Mouse (Mus musculus): Measurements from ENCODE around the gene Olfr1122. TPM values are rescaled to one million over a fixed set of nuclear protein-coding genes. Genes with fewer than 3 reads are reported as not detected.
"Not testable (repeated sequence)": the region's sequence is repeated elsewhere in the genome, so short reads cannot be mapped to it uniquely, and the experiment has no call there.

Olfr1122 gene
- total RNA-seq (2021): not detected
- long read RNA-seq, experiment 1: 0 reads
- long read RNA-seq, experiment 2: 0 reads

DNA sequence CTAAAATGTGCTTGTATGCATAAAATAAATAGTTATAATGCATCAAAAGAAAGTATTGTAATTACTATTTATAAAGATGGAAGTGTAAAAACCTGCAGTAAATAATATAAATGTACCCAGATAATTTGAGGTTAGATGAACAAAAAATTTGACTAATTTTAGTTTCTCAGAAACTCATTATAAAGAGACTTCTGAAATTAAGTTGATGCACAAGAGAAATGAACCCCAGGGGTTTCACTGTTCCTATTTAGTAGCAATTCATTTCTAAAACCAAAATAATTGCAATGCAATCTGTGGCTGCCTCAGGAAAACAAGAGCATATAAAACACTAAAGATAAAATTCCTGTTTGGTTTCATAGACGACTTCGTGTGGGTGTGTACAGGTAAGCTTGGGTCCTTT, at the start of gene Olfr1122:
TSS of gene Olfr1122 (plus strand) at position 301 of the 400 bp plus-strand sequence.
- DNase-seq (ENCODE audit: low spot score in 2 of 2): no peak

DNA sequence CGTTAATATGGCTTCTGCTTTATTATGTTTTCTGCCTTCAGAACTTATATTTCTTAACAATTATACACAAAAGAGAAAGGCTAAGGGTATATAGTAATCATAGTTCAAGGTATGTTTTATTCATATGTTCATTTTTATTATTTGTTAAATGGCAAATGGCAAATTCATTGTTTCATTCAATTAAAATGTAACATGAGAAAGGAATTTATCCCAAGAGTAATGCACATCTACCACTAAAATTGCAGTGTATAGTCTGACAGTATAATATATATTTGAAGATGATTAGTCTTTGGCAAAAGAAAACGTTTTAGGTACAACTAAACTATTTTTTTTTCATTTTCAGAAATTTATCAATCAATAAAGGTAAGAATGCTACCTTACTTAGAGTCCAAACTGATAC, 31.1 kb upstream of the Olfr1122 start, which contains the start of gene Olfr1120:
TSS of gene Olfr1120 (plus strand) at position 301 of the 400 bp plus-strand sequence.
- no peak for DNase-seq (ENCODE audit: low spot score in 2 of 2)

- not testable (repeated sequence) for DNase-seq (ENCODE audit: low spot score in 2 of 2)
These were observed 25.5 kb upstream of the Olfr1122 start for GRCm38 (mm10) chr2:87360121-87360520.

DNA sequence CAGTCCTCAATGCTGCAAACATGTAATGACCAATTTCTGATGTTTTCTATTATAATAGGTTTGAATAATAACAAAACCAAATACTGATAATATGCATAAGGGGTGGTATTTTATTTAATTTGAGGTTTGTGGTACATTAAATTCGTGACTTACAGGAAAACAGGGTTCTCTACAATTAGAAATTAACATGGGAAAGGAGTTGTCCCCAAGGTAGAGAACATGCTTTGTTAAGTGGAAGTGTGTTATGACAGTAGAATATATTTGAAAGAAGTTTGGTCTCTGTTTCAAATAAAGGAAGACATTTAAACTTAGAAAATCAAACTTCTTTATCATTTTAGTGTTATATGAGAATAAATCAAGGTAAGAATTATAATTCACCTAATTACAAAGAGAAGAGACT, 16.1 kb upstream of the Olfr1122 start, which contains the start of gene Olfr1121:
TSS of gene Olfr1121 (plus strand) at position 301 of the 400 bp plus-strand sequence.
- no peak for DNase-seq (ENCODE audit: low spot score in 2 of 2)

- no peak for DNase-seq (ENCODE audit: low spot score in 2 of 2)
These were observed 13.9 kb upstream of the Olfr1122 start for GRCm38 (mm10) chr2:87371726-87372125.

DNA sequence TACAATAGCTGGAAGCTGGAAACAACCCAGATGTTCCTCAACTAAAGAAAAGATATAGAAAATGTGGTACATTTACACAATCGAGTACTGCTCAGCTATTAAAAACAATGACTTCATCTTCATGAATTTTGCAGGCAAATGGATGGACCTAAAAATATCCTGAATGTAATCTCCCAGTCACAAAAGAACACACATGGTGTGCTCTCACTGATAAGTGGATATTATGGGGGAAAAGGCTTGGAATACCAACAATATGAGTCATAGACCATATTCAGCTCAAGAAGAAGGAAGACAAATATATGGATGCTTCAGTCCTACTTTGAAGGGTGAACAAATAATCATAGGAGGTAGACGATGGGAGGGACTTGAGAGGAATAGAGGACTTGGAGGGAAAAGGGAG, 1.7 kb upstream of the Olfr1122 start:
- DNase-seq (ENCODE audit: low spot score in 2 of 2): no peak

DNA sequence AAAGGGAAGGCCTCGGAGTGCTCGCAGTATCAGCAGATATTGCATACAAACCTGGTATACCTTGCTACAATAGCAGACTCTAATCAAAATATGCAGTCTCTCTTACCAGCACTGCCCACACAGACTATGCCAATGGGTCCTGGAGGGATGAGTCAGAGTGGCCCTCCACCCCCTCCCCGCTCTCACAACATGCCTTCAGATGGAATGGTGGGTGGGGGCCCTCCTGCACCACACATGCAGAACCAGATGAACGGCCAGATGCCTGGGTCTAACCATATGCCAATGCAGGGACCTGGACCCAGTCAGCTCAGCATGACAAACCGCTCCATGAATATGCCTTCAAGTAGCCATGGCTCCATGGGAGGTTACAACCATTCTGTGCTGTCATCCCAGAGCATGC, 8.0 kb downstream of the Olfr1122 start:
- DNase-seq (ENCODE audit: low spot score in 2 of 2): not testable (repeated sequence)

DNA sequence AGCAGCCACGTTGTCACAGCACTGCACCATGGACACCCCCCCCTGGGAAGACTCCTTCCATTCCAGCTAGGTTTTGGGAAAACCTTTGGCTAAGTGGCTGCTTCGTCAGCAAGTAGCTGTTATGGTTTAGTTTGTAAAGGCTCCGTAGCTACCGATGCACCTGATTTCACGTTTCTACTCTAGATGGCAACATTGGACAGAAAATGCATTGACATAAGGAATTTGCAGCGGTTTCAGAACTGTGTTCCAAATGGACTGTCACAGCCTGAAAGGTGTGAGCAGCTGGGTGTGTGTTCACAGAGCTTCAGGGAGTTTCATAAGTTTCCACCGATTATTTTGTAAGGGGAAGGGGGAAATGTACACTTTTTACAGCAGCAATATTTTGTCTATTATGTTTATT, 9.0 kb downstream of the Olfr1122 start:
- DNase-seq (ENCODE audit: low spot score in 2 of 2): not testable (repeated sequence)

DNA sequence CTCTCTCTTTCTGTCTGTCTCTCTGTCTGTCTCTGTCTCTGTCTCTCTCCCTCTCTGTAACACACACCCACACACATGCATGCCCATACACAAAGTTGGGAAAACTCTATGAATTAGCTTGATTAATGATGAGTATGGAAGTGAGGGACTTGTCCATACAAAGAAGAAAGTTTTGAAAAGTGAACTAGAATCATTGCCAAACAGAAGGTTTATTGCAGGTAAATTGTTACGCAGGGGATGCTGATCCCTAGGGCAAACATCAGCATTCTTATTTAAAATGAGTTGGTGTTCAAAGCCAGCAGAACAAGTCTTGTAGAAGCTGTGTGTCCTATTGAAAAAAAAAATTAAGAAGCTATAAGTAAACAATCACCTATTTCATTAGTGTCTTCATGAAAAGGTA, 30.7 kb downstream of the Olfr1122 start, which contains the start of gene Olfr1123:
TSS of gene Olfr1123 (plus strand) at position 301 of the 400 bp plus-strand sequence.
- no peak for DNase-seq (ENCODE audit: low spot score in 2 of 2)

DNA sequence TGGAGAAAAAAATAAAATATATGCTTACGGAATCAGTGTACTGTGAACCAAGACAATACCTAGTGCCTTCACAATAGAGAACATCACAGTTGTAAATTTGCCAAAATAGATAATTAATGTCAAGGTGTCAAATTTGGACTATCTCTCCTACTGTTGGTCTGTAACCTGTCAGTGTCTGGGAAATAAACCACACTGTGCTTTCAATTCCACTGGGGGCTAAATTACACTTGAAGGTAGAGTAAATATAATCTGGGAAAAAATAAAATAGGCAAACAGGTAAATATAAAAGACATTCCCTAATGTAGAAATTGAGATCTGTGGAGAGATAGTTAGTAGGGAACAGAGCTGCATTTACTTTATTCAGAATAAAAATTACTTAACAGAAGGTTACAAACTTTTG, 44.3 kb downstream of the Olfr1122 start, which contains the start of gene Olfr1124:
TSS of gene Olfr1124 (plus strand) at position 301 of the 400 bp plus-strand sequence.
- DNase-seq (ENCODE audit: low spot score in 2 of 2): no peak

DNA sequence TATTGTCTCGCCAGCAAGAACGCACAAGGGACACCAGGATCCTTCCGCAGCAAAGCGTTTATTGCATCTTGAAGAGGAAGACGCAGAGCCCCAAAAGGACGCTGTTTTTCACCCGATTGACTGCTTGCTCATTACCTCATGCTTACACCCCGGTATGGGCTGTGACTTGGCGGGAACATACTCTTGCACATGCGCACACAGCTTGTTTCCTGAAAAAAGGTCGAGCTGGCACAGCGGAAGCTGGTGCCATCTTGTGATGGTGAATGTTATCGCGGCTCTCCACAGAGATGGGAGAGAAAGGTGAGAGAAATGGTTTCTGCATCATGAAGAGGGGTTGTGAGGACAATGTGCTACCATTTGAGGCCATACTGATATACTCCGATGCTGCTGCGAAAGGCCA, 52.1 kb downstream of the Olfr1122 start:
- no peak for DNase-seq (ENCODE audit: low spot score in 2 of 2)

Other genes starting within 250 kb of the Olfr1122 start
- gene Olfr1110, start 245.5 kb upstream of the Olfr1122 start, total RNA-seq (2021): not detected
- not detected for gene Olfr1111, start 233.2 kb upstream of the Olfr1122 start, total RNA-seq (2021)
- gene Olfr1112, start 198.1 kb upstream of the Olfr1122 start, total RNA-seq (2021): not detected
- gene Olfr1113, start 176.9 kb upstream of the Olfr1122 start, total RNA-seq (2021): not detected
- gene Olfr1115, start 137.8 kb upstream of the Olfr1122 start, total RNA-seq (2021): not detected
- not detected for gene Olfr1116, start 118.3 kb upstream of the Olfr1122 start, total RNA-seq (2021)
- gene Olfr1118, start 78.3 kb upstream of the Olfr1122 start, total RNA-seq (2021): not detected
- not detected for gene Olfr1120, start 31.0 kb upstream of the Olfr1122 start, total RNA-seq (2021)
- gene Olfr1121, start 16.0 kb upstream of the Olfr1122 start, total RNA-seq (2021): not detected
- gene Olfr1123, start 30.8 kb downstream of the Olfr1122 start, total RNA-seq (2021): not detected
- not detected for gene Olfr1124, start 44.4 kb downstream of the Olfr1122 start, total RNA-seq (2021)
- not detected for gene Olfr1126, start 68.1 kb downstream of the Olfr1122 start, total RNA-seq (2021)
- not detected for gene Pramel7, start 111.2 kb downstream of the Olfr1122 start, total RNA-seq (2021)
- not detected for gene Pramel6, start 120.7 kb downstream of the Olfr1122 start, total RNA-seq (2021)
- not detected for gene Olfr153, start 145.9 kb downstream of the Olfr1122 start, total RNA-seq (2021)
- not detected for gene Olfr1128, start 159.7 kb downstream of the Olfr1122 start, total RNA-seq (2021)
- not detected for gene Olfr1129, start 188.1 kb downstream of the Olfr1122 start, total RNA-seq (2021)
- gene Olfr1130, start 220.4 kb downstream of the Olfr1122 start, total RNA-seq (2021): not detected
- gene Olfr1131, start 241.3 kb downstream of the Olfr1122 start, total RNA-seq (2021): not detected

Data from adrenal gland, adult 18-20 months (tissue).